ENCODE assay signal across 15 mouse cellular contexts in genomic region chr11:44412276-44412675, GRCm38 (mm10). TPM values are rescaled to one million over a fixed set of nuclear protein-coding genes. Genes with fewer than 3 reads are reported as not detected.
DNase-seq lines count a peak whose midpoint lies in the region; ATAC-seq and TF ChIP-seq lines count a peak whose summit lies in the region.
"Had no signal": no experiment of that assay in that cellular context is flagged by ENCODE, and none has a peak within 500 bp of the region (broad histone marks: within the 10 kb centered on the region; RNA-seq: fewer than 3 reads in every experiment).

No protein-coding gene starts in this region.

- H3K4me1 ChIP-seq in liver, embryonic 12.5 days: no peaks in the 10 kb centered on the region
- H3K4me1 ChIP-seq in ES-Bruce4 (ENCODE audit: control insufficient read depth, insufficient read depth, low read length): no peaks in the 10 kb centered on the region
- no peaks in the 10 kb centered on the region for H3K4me1 ChIP-seq in bone marrow, adult 2 months (ENCODE audit: control insufficient read depth, insufficient read depth, low read length)
- H3K4me1 ChIP-seq in stomach, postnatal 0 days (replicated peaks; ENCODE audit: control insufficient read depth, insufficient read depth): no peaks in the 10 kb centered on the region
- H3K4me1 ChIP-seq in midbrain, embryonic 13.5 days (replicated peaks): 0 out of 2 replicates have a peak, but pooled peaks cover 3% of the 10 kb centered on the region
- H3K4me1 ChIP-seq: midbrain, embryonic 10.5 days had no signal

- TF ChIP-seq EP300 in ES-Bruce4 (IDR thresholded peaks at IDR 0.05; ENCODE audit: insufficient read depth, low read depth, low read length): no peak
- TF ChIP-seq EP300 in stomach, postnatal 0 days (optimal IDR thresholded peaks at IDR 0.05): no peak

- H3K4me3 ChIP-seq in liver, embryonic 12.5 days: no peak overlapping the region
- no peak overlapping the region for H3K4me3 ChIP-seq in ES-Bruce4 (ENCODE audit: low read depth, low read length)
- H3K4me3 ChIP-seq in bone marrow, adult 2 months (replicated peaks; ENCODE audit: control insufficient read depth, low read depth, low read length): no peak overlapping the region
- H3K4me3 ChIP-seq in stomach, postnatal 0 days (ENCODE audit: low read depth, low read length): no peak overlapping the region
- H3K4me3 ChIP-seq in midbrain, embryonic 13.5 days (replicated peaks): no peak overlapping the region
- H3K4me3 ChIP-seq: limb, embryonic 15.5 days; midbrain, embryonic 10.5 days; neural tube, embryonic 15.5 days had no signal

- peaks cover 12% of the 10 kb centered on the region; the same call in 1 of the 2 replicates for H3K27me3 ChIP-seq in liver, embryonic 12.5 days (replicated peaks)
- H3K27me3 ChIP-seq in ES-Bruce4 (ENCODE audit: control insufficient read depth, insufficient read depth, low read length, poor library complexity, severe bottlenecking): no peaks in the 10 kb centered on the region
- no peaks in the 10 kb centered on the region for H3K27me3 ChIP-seq in stomach, postnatal 0 days (ENCODE audit: control insufficient read depth, insufficient read depth, low read length)
- H3K27me3 ChIP-seq in midbrain, embryonic 13.5 days: peaks cover 10% of the 10 kb centered on the region; the same call in 1 of the 2 replicates
- H3K27me3 ChIP-seq: limb, embryonic 15.5 days; neural tube, embryonic 15.5 days had no signal

- H3K9ac ChIP-seq in liver, embryonic 12.5 days: no peak overlapping the region
- no peak overlapping the region for H3K9ac ChIP-seq in ES-Bruce4 (ENCODE audit: low read depth, poor library complexity, severe bottlenecking)
- H3K9ac ChIP-seq in stomach, postnatal 0 days (ENCODE audit: low read length): no peak overlapping the region
- no peak overlapping the region for H3K9ac ChIP-seq in midbrain, embryonic 13.5 days (replicated peaks)
- H3K9ac ChIP-seq: limb, embryonic 15.5 days; neural tube, embryonic 15.5 days had no signal

- WGBS in liver, embryonic 12.5 days (ENCODE audit: insufficient replicate concordance): 77% methylated on average over 8 of the region's 8 CpGs
- 70% methylated on average over 8 of the region's 8 CpGs for WGBS in bone marrow, adult 2 months
- 79% methylated on average over 8 of the region's 8 CpGs for whole genome bisulfite sequencing in stomach, postnatal 0 days
- WGBS in midbrain, embryonic 13.5 days: 86% methylated on average over 8 of the region's 8 CpGs

- TF ChIP-seq CTCF in ES-Bruce4 (IDR thresholded peaks at IDR 0.05; ENCODE audit: low read depth, low read length): peak; percentile 13
- TF ChIP-seq CTCF in bone marrow, adult 2 months (IDR thresholded peaks at IDR 0.05; ENCODE audit: control insufficient read depth, insufficient read depth, low read length): peak; percentile 30; the same call in 1 of the 2 replicates
- peak; percentile 57 for TF ChIP-seq CTCF in stomach, postnatal 0 days (IDR thresholded peaks at IDR 0.05; ENCODE audit: low read depth)

- DNase-seq in liver: peak; percentile 11
- DNase-seq in stomach, postnatal 0 days (ENCODE audit: low spot score): peak; percentile 25
- DNase-seq in cerebellum, adult 18-20 months: no peak
- DNase-seq in layer of hippocampus, postnatal 14 days (ENCODE audit: low spot score in 2 of 2): no peak

- H3K36me3 ChIP-seq in liver, embryonic 12.5 days: no peaks in the 10 kb centered on the region
- no peaks in the 10 kb centered on the region for H3K36me3 ChIP-seq in ES-Bruce4 (ENCODE audit: control insufficient read depth, insufficient read depth, low read length, poor library complexity, severe bottlenecking)
- H3K36me3 ChIP-seq in stomach, postnatal 0 days (ENCODE audit: control insufficient read depth, insufficient read depth, low read length): no peaks in the 10 kb centered on the region
- H3K36me3 ChIP-seq in midbrain, embryonic 13.5 days: no peaks in the 10 kb centered on the region
- H3K36me3 ChIP-seq: limb, embryonic 15.5 days; midbrain, embryonic 10.5 days; neural tube, embryonic 15.5 days had no signal

- H3K4me2 ChIP-seq in liver, embryonic 12.5 days: no peak overlapping the region
- H3K4me2 ChIP-seq in stomach, postnatal 0 days (replicated peaks; ENCODE audit: low read depth): no peak overlapping the region
- H3K4me2 ChIP-seq in midbrain, embryonic 13.5 days (replicated peaks): no peak overlapping the region
- H3K4me2 ChIP-seq: limb, embryonic 15.5 days; neural tube, embryonic 15.5 days had no signal

- no peaks in the 10 kb centered on the region for H3K9me3 ChIP-seq in liver, embryonic 12.5 days (replicated peaks)
- H3K9me3 ChIP-seq in ES-Bruce4 (replicated peaks; ENCODE audit: control insufficient read depth, insufficient read depth, low read length, poor library complexity, severe bottlenecking): no peaks in the 10 kb centered on the region
- no peaks in the 10 kb centered on the region for H3K9me3 ChIP-seq in stomach, postnatal 0 days (ENCODE audit: control insufficient read depth, low read length)
- H3K9me3 ChIP-seq in midbrain, embryonic 13.5 days: no peaks in the 10 kb centered on the region
- H3K9me3 ChIP-seq: limb, embryonic 15.5 days; midbrain, embryonic 10.5 days; neural tube, embryonic 15.5 days had no signal

- TF ChIP-seq POLR2A in ES-Bruce4 (IDR thresholded peaks at IDR 0.05; ENCODE audit: insufficient read depth, low read length): no peak
- TF ChIP-seq POLR2A in bone marrow, adult 2 months (IDR thresholded peaks at IDR 0.05; ENCODE audit: borderline replicate concordance, control insufficient read depth, low read depth, low read length): no peak

- ATAC-seq in liver, embryonic 12.5 days: no peak
- ATAC-seq in stomach, postnatal 0 days (ENCODE audit: low FRiP score, low TSS enrichment): no peak
- no peak for ATAC-seq in midbrain, embryonic 13.5 days

- no peak overlapping the region for H3K27ac ChIP-seq in liver, embryonic 12.5 days
- H3K27ac ChIP-seq in ES-Bruce4 (ENCODE audit: insufficient read depth, low read length): no peak overlapping the region
- H3K27ac ChIP-seq in bone marrow, adult 2 months (ENCODE audit: control insufficient read depth, insufficient read depth, low read depth, low read length, poor library complexity): no peak overlapping the region
- H3K27ac ChIP-seq in stomach, postnatal 0 days (replicated peaks): no peak overlapping the region
- H3K27ac ChIP-seq in midbrain, embryonic 13.5 days: no peak overlapping the region
- H3K27ac ChIP-seq: limb, embryonic 15.5 days; midbrain, embryonic 10.5 days; neural tube, embryonic 15.5 days had no signal

RNA-seq across cellular contexts. Expression of gene Il12b, which starts 12.4 kb away (rescaled TPM):
- 0.08 TPM in 1 of 2 replicates, not detected in the other for polyA plus RNA-seq in liver, embryonic 12.5 days (2016; fragmentation: Nextera tagmentation; extraction: Ambion mirVana)
- not detected in 2 replicates for polyA plus RNA-seq in ES-Bruce4 (2011; ENCODE audit: insufficient read depth, insufficient read length, low read depth, missing spikeins)
- not detected in 2 replicates for polyA plus RNA-seq in bone marrow, adult 2 months (2011; ENCODE audit: insufficient read depth, insufficient read length, low replicate concordance, missing spikeins)
- polyA plus RNA-seq in stomach, postnatal 0 days (2015; fragmentation: Nextera tagmentation; extraction: Ambion mirVana): 0.05 TPM in 1 of 2 replicates, not detected in the other
- total RNA-seq in layer of hippocampus, postnatal 14 days (2021): not detected
- 0.10 TPM in 1 of 2 replicates, not detected in the other for polyA plus RNA-seq in midbrain, embryonic 13.5 days (2015; fragmentation: Nextera tagmentation; extraction: Ambion mirVana)
- total RNA-seq: common myeloid progenitor, adult 5-6 weeks; gastrocnemius, adult 8-10 months; heart, postnatal 25 days; layer of hippocampus, adult 8-10 months had no signal
- polyA plus RNA-seq: midbrain, embryonic 10.5 days; neural tube, embryonic 15.5 days had no signal

RNA-seq across cellular contexts. Expression of gene Ublcp1, which starts 58.0 kb away (rescaled TPM):
- 41.8 and 41.9 TPM in 2 replicates for polyA plus RNA-seq in liver, embryonic 12.5 days (2016; fragmentation: Nextera tagmentation; extraction: Ambion mirVana)
- polyA plus RNA-seq in ES-Bruce4 (2011; ENCODE audit: insufficient read depth, insufficient read length, low read depth, missing spikeins): 66.9 and 68.8 TPM in 2 replicates
- 42.2 and 52.5 TPM in 2 replicates for polyA plus RNA-seq in bone marrow, adult 2 months (2011; ENCODE audit: insufficient read depth, insufficient read length, low replicate concordance, missing spikeins)
- polyA plus RNA-seq in stomach, postnatal 0 days (2015; fragmentation: Nextera tagmentation; extraction: Ambion mirVana): 34.5 and 36.9 TPM in 2 replicates
- total RNA-seq in layer of hippocampus, postnatal 14 days (2021): 10 to 100 TPM; 42.9 to 46.1 TPM
- 68.5 and 69.6 TPM in 2 replicates for polyA plus RNA-seq in midbrain, embryonic 13.5 days (2015; fragmentation: Nextera tagmentation; extraction: Ambion mirVana)

Comparison
In these comparisons a context has a peak if more than half of its experiments do, and no peak if none do; other contexts are left out.
1. DNase-seq: peak in liver (single experiment) and stomach, postnatal 0 days (single experiment); none in cerebellum, adult 18-20 months (0 of 2) and layer of hippocampus, postnatal 14 days (0 of 2).
2. Peak in every context shown above with its lines, with median percentiles within 50 percentile points of each other: CTCF ChIP-seq.